In the genomic region with DNA sequence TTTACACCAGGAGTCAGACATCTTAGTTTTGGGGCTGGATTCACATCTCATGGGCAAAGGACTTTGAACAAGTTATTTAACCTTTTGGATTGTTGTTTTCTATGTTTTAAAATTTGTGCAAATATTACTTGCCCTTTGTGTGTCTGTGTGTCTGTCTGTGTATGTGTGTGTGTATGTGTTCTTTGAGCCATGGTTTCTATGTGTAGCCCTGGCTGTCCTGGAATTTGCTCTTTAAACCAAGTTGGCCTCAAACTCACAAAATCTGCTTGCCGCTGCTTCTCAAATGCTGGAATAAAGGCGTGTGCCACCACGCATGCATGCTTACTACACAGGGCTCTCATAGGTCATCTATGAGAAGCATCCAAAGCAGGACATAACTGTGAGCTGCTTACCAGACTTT, we compare ENCODE assay signal across 19 mouse cellular contexts. TPM values are rescaled to one million over a fixed set of nuclear protein-coding genes. Genes with fewer than 3 reads are reported as not detected.
DNase-seq lines count a peak whose midpoint lies in the region; ATAC-seq and TF ChIP-seq lines count a peak whose summit lies in the region.
"Had no signal": no experiment of that assay in that cellular context is flagged by ENCODE, and none has a peak within 500 bp of the region (broad histone marks: within the 10 kb centered on the region; RNA-seq: fewer than 3 reads in every experiment).

No protein-coding gene starts in this region.

- H3K4me1 ChIP-seq in heart, embryonic 10.5 days: peaks cover 18% of the 10 kb centered on the region
- H3K4me1 ChIP-seq in midbrain, embryonic 11.5 days (ENCODE audit: control insufficient read depth, insufficient read depth, low read length): no peaks in the 10 kb centered on the region
- H3K4me1 ChIP-seq in midbrain, postnatal 0 days (ENCODE audit: insufficient read depth, low read length): no peaks in the 10 kb centered on the region

- TF ChIP-seq CTCF in midbrain, postnatal 0 days (IDR thresholded peaks at IDR 0.05): no peak

- H3K9ac ChIP-seq in midbrain, embryonic 11.5 days (ENCODE audit: low read length): no peak overlapping the region
- H3K9ac ChIP-seq in midbrain, postnatal 0 days (replicated peaks; ENCODE audit: low read length, poor library complexity, severe bottlenecking): no peak overlapping the region

- 96% methylated on average over 3 of the region's 3 CpGs for WGBS in heart, embryonic 10.5 days
- WGBS in midbrain, embryonic 11.5 days: 97% methylated on average over 3 of the region's 3 CpGs
- 97% methylated on average over 3 of the region's 3 CpGs for WGBS in midbrain, postnatal 0 days

- no peak overlapping the region for H3K4me2 ChIP-seq in midbrain, embryonic 11.5 days
- H3K4me2 ChIP-seq in midbrain, postnatal 0 days (ENCODE audit: low read depth, low read length, poor library complexity, severe bottlenecking): no peak overlapping the region

- DNase-seq in heart, embryonic 10.5 days (ENCODE audit: low spot score): peak; percentile 52
- DNase-seq in heart, postnatal 36 days: no peak
- DNase-seq in midbrain, embryonic 11.5 days (ENCODE audit: low spot score, missing footprints): peak; percentile 56
- no peak for DNase-seq in midbrain, postnatal 0 days (ENCODE audit: low spot score)
- DNase-seq: adrenal gland, adult 2 months; adrenal gland, adult 8-10 months; adrenal gland, postnatal 10 days; adrenal gland, postnatal 14 days; adrenal gland, postnatal 25 days; adrenal gland, postnatal 36 days; B cell, adult 2 months; cerebellum, adult 11 months; cerebellum, adult 11-12 months; cerebellum, adult 18-20 months had no signal

- no peaks in the 10 kb centered on the region for H3K27me3 ChIP-seq in heart, embryonic 10.5 days (ENCODE audit: insufficient read depth, poor library complexity, severe bottlenecking)
- H3K27me3 ChIP-seq in midbrain, embryonic 11.5 days (ENCODE audit: control insufficient read depth, insufficient read depth, low read length): no peaks in the 10 kb centered on the region
- H3K27me3 ChIP-seq in midbrain, postnatal 0 days (ENCODE audit: insufficient read depth, low read length): no peaks in the 10 kb centered on the region
- H3K27me3 ChIP-seq: CH12.LX, Patski had no signal

- no peak overlapping the region for H3K27ac ChIP-seq in heart, embryonic 10.5 days
- no peak overlapping the region for H3K27ac ChIP-seq in midbrain, embryonic 11.5 days (ENCODE audit: low read depth, low read length)
- H3K27ac ChIP-seq in midbrain, postnatal 0 days (ENCODE audit: low read depth, low read length): no peak overlapping the region

- H3K4me3 ChIP-seq in heart, embryonic 10.5 days: no peak overlapping the region
- no peak overlapping the region for H3K4me3 ChIP-seq in midbrain, embryonic 11.5 days (ENCODE audit: low read depth, low read length)
- no peak overlapping the region for H3K4me3 ChIP-seq in midbrain, postnatal 0 days (ENCODE audit: low read depth, low read length)

- no peaks in the 10 kb centered on the region for H3K9me3 ChIP-seq in heart, embryonic 10.5 days
- H3K9me3 ChIP-seq in midbrain, embryonic 11.5 days (ENCODE audit: control insufficient read depth, low read length): no peaks in the 10 kb centered on the region
- no peaks in the 10 kb centered on the region for H3K9me3 ChIP-seq in midbrain, postnatal 0 days (ENCODE audit: low read length)
- H3K9me3 ChIP-seq: G1E had no signal

- no peak for ATAC-seq in midbrain, embryonic 11.5 days (ENCODE audit: low FRiP score)
- no peak for ATAC-seq in midbrain, postnatal 0 days (ENCODE audit: low FRiP score)
- ATAC-seq: activated CD4-positive, CD25-positive, alpha-beta regulatory T cell, adult 4 months; CD4-positive, CD25-positive, alpha-beta regulatory T cell, adult 4 months; Patski had no signal

- H3K36me3 ChIP-seq in heart, embryonic 10.5 days: peaks cover 9% of the 10 kb centered on the region; the same call in 1 of the 2 replicates
- no peaks in the 10 kb centered on the region; the same call in 1 of the 2 replicates for H3K36me3 ChIP-seq in midbrain, embryonic 11.5 days (ENCODE audit: control insufficient read depth, insufficient read depth, low read length)
- peaks cover 15% of the 10 kb centered on the region for H3K36me3 ChIP-seq in midbrain, postnatal 0 days (ENCODE audit: insufficient read depth, low read length)

- intact Hi-C loops in heart, postnatal 36 days (cut with DNase I): no loop called here

RNA-seq across cellular contexts. Expression of a gene that starts 10.8 kb away (rescaled TPM):
- 102 and 155 TPM in 2 replicates for polyA plus RNA-seq in heart, embryonic 10.5 days (2016; fragmentation: Nextera tagmentation; extraction: Ambion mirVana)
- total RNA-seq in heart, postnatal 36 days (2021): 100 to 1,000 TPM; 341 to 349 TPM
- 2.6 and 4.2 TPM in 2 replicates for polyA plus RNA-seq in midbrain, embryonic 11.5 days (2014; fragmentation: Nextera tagmentation; extraction: Ambion mirVana)
- total RNA-seq in midbrain, postnatal 0 days (2014; rRNA removed): 0.11 and 0.28 TPM in 2 replicates
- polyA plus RNA-seq in midbrain, postnatal 0 days (2015; fragmentation: Nextera tagmentation; extraction: Ambion mirVana): 1.5 and 2.3 TPM in 2 replicates
- polyA plus RNA-seq: adrenal gland, adult 2 months; G1E had no signal

Comparison
In these comparisons a context has a peak if more than half of its experiments do, and no peak if none do; other contexts are left out.
1. DNase-seq: peak in heart, embryonic 10.5 days (single experiment) and midbrain, embryonic 11.5 days (single experiment); none in heart, postnatal 36 days (0 of 2) and midbrain, postnatal 0 days (single experiment).
2. RNA of a gene that starts 10.8 kb away (polyA plus RNA-seq): 102 to 155 TPM in heart, embryonic 10.5 days; 2.6 to 4.2 TPM in midbrain, embryonic 11.5 days and 1.5 to 2.3 TPM in midbrain, postnatal 0 days; every median in the first group is over 10 times any median in the second.